Comparison of ENCODE assay signal across 12 mouse cellular contexts in the genomic region with DNA sequence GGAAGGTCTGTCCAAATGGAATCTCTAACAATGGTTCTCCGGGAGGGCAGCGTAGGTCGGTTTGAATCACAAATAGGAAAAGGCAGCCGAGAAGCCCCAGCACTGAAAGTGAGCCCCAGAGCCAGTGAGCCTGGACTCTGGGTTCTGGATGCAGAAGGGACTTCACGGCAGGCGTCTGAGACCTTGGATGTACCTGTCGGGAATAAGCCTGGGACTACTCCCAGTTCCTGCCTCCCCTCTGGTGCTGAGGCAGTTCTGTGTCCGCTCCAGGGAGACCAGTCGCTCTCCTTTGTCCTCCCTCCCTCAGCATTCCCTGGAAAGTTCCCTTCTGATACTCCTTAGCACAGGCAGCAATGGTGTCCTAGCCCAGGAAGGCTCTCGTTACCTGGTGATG. TPM values are rescaled to one million over a fixed set of nuclear protein-coding genes. Genes with fewer than 3 reads are reported as not detected.
DNase-seq lines count a peak whose midpoint lies in the region; ATAC-seq and TF ChIP-seq lines count a peak whose summit lies in the region.
"Had no signal": no experiment of that assay in that cellular context is flagged by ENCODE, and none has a peak within 500 bp of the region (broad histone marks: within the 10 kb centered on the region; RNA-seq: fewer than 3 reads in every experiment).

No protein-coding gene starts in this region.

- H3K27ac ChIP-seq in hindbrain, embryonic 10.5 days, result peak overlapping the region; percentile 86
- no peak overlapping the region for H3K27ac ChIP-seq in hindbrain, postnatal 0 days
- no peak overlapping the region for H3K27ac ChIP-seq in embryonic facial prominence, embryonic 13.5 days
- H3K27ac ChIP-seq in hindbrain, embryonic 16.5 days (ENCODE audit: low read depth, low read length), result peak overlapping the region; percentile 3; the same call in 1 of the 2 replicates
- H3K27ac ChIP-seq in midbrain, embryonic 16.5 days (ENCODE audit: low read length), result no peak overlapping the region
- H3K27ac ChIP-seq: embryonic facial prominence, embryonic 15.5 days; kidney, embryonic 15.5 days; stomach, postnatal 0 days had no signal

- ATAC-seq in hindbrain, postnatal 0 days, result no peak
- no peak for ATAC-seq in embryonic facial prominence, embryonic 13.5 days (ENCODE audit: insufficient number of reproducible peaks, insufficient read depth, low FRiP score, low TSS enrichment, low read depth)
- ATAC-seq in hindbrain, embryonic 16.5 days, result no peak
- ATAC-seq in midbrain, embryonic 16.5 days, result peak; percentile 12; the same call in 1 of the 2 replicates
- ATAC-seq in megakaryocyte progenitor cell, adult 5-6 weeks (replicated peaks; ENCODE audit: poor library complexity), result no peak
- ATAC-seq in inflammation-experienced regulatory T-cells, adult 6 months, result no peak
- ATAC-seq: lung, postnatal 0 days had no signal

- peaks cover 39% of the 10 kb centered on the region for H3K27me3 ChIP-seq in hindbrain, embryonic 10.5 days (ENCODE audit: insufficient read depth, poor library complexity, severe bottlenecking)
- H3K27me3 ChIP-seq in hindbrain, postnatal 0 days (ENCODE audit: insufficient read depth, low read length), result no peaks in the 10 kb centered on the region
- H3K27me3 ChIP-seq in embryonic facial prominence, embryonic 13.5 days, result peaks cover 48% of the 10 kb centered on the region
- H3K27me3 ChIP-seq in hindbrain, embryonic 16.5 days (replicated peaks; ENCODE audit: control insufficient read depth, insufficient read depth, low read length), result no peaks in the 10 kb centered on the region
- no peaks in the 10 kb centered on the region for H3K27me3 ChIP-seq in midbrain, embryonic 16.5 days (ENCODE audit: control insufficient read depth, insufficient read depth, low read depth, low read length)

- no peak for TF ChIP-seq CTCF in hindbrain, postnatal 0 days (IDR thresholded peaks at IDR 0.05; ENCODE audit: low read depth)

- H3K4me2 ChIP-seq in hindbrain, postnatal 0 days (ENCODE audit: low read depth, low read length), result no peak overlapping the region
- no peak overlapping the region for H3K4me2 ChIP-seq in embryonic facial prominence, embryonic 13.5 days
- no peak overlapping the region for H3K4me2 ChIP-seq in hindbrain, embryonic 16.5 days (ENCODE audit: low read length)
- H3K4me2 ChIP-seq in midbrain, embryonic 16.5 days (ENCODE audit: low read length), result no peak overlapping the region
- H3K4me2 ChIP-seq: embryonic facial prominence, embryonic 15.5 days; kidney, embryonic 15.5 days had no signal

- H3K4me3 ChIP-seq in hindbrain, embryonic 10.5 days, result peak overlapping the region; percentile 32
- H3K4me3 ChIP-seq in hindbrain, postnatal 0 days (ENCODE audit: low read length), result no peak overlapping the region
- H3K4me3 ChIP-seq in embryonic facial prominence, embryonic 13.5 days, result no peak overlapping the region
- no peak overlapping the region for H3K4me3 ChIP-seq in hindbrain, embryonic 16.5 days (ENCODE audit: low read length)
- no peak overlapping the region for H3K4me3 ChIP-seq in midbrain, embryonic 16.5 days (ENCODE audit: low read depth, low read length)
- H3K4me3 ChIP-seq: embryonic facial prominence, embryonic 15.5 days; kidney, embryonic 15.5 days had no signal

- H3K9ac ChIP-seq in hindbrain, postnatal 0 days (replicated peaks; ENCODE audit: low read length), result no peak overlapping the region
- H3K9ac ChIP-seq in embryonic facial prominence, embryonic 13.5 days, result 0 out of 2 replicates have a peak overlapping the region, but pooled peaks have one; percentile 21
- H3K9ac ChIP-seq in hindbrain, embryonic 16.5 days (ENCODE audit: low read depth, low read length), result 0 out of 2 replicates have a peak overlapping the region, but pooled peaks have one; percentile 27
- H3K9ac ChIP-seq in midbrain, embryonic 16.5 days (ENCODE audit: low read depth, low read length), result no peak overlapping the region; the same call in 1 of the 2 replicates
- H3K9ac ChIP-seq: embryonic facial prominence, embryonic 15.5 days; kidney, embryonic 15.5 days had no signal

- no peaks in the 10 kb centered on the region for H3K36me3 ChIP-seq in hindbrain, embryonic 10.5 days
- no peaks in the 10 kb centered on the region for H3K36me3 ChIP-seq in hindbrain, postnatal 0 days (ENCODE audit: insufficient read depth, low read length)
- H3K36me3 ChIP-seq in embryonic facial prominence, embryonic 13.5 days, result no peaks in the 10 kb centered on the region
- no peaks in the 10 kb centered on the region for H3K36me3 ChIP-seq in hindbrain, embryonic 16.5 days (ENCODE audit: control insufficient read depth, insufficient read depth, low read length)
- H3K36me3 ChIP-seq in midbrain, embryonic 16.5 days (ENCODE audit: control insufficient read depth, insufficient read depth, low read length), result no peaks in the 10 kb centered on the region
- H3K36me3 ChIP-seq: embryonic facial prominence, embryonic 15.5 days; kidney, embryonic 15.5 days had no signal

- H3K4me1 ChIP-seq in hindbrain, embryonic 10.5 days (replicated peaks), result peaks cover 27% of the 10 kb centered on the region
- 0 out of 2 replicates have a peak, but pooled peaks cover 6% of the 10 kb centered on the region for H3K4me1 ChIP-seq in hindbrain, postnatal 0 days (ENCODE audit: insufficient read depth, low read length)
- no peaks in the 10 kb centered on the region for H3K4me1 ChIP-seq in embryonic facial prominence, embryonic 13.5 days
- H3K4me1 ChIP-seq in hindbrain, embryonic 16.5 days (ENCODE audit: control insufficient read depth, insufficient read depth, low read depth, low read length), result peaks cover 9% of the 10 kb centered on the region
- peaks cover 7% of the 10 kb centered on the region; the same call in 1 of the 2 replicates for H3K4me1 ChIP-seq in midbrain, embryonic 16.5 days (ENCODE audit: control insufficient read depth, insufficient read depth, low read length)
- H3K4me1 ChIP-seq: embryonic facial prominence, embryonic 15.5 days; kidney, embryonic 15.5 days had no signal

- DNase-seq in hindbrain, embryonic 10.5 days (ENCODE audit: low spot score), result no peak
- no peak for DNase-seq in hindbrain, postnatal 0 days (ENCODE audit: low spot score)
- DNase-seq: adrenal gland, adult 2 months had no signal

- WGBS in hindbrain, embryonic 10.5 days, result 21% methylated on average over 10 of the region's 10 CpGs
- 15% methylated on average over 10 of the region's 10 CpGs for WGBS in hindbrain, postnatal 0 days
- 27% methylated on average over 10 of the region's 10 CpGs for WGBS in embryonic facial prominence, embryonic 13.5 days
- 18% methylated on average over 10 of the region's 10 CpGs for WGBS in hindbrain, embryonic 16.5 days
- 16% methylated on average over 10 of the region's 10 CpGs for WGBS in midbrain, embryonic 16.5 days

- no peaks in the 10 kb centered on the region for H3K9me3 ChIP-seq in hindbrain, embryonic 10.5 days
- H3K9me3 ChIP-seq in hindbrain, postnatal 0 days (ENCODE audit: low read length), result no peaks in the 10 kb centered on the region
- no peaks in the 10 kb centered on the region for H3K9me3 ChIP-seq in embryonic facial prominence, embryonic 13.5 days
- no peaks in the 10 kb centered on the region for H3K9me3 ChIP-seq in hindbrain, embryonic 16.5 days (ENCODE audit: control insufficient read depth, low read length)
- H3K9me3 ChIP-seq in midbrain, embryonic 16.5 days (replicated peaks; ENCODE audit: control insufficient read depth, low read length, poor library complexity, severe bottlenecking), result no peaks in the 10 kb centered on the region
- H3K9me3 ChIP-seq: embryonic facial prominence, embryonic 15.5 days; kidney, embryonic 15.5 days had no signal

RNA-seq across cellular contexts. Expression of a gene that starts 26.7 kb away (rescaled TPM):
- 206 and 228 TPM in 2 replicates for polyA plus RNA-seq in hindbrain, embryonic 10.5 days (2016; fragmentation: Nextera tagmentation; extraction: Ambion mirVana)
- total RNA-seq in hindbrain, postnatal 0 days (2014; rRNA removed), result 183 and 201 TPM in 2 replicates
- polyA plus RNA-seq in hindbrain, postnatal 0 days (2015; fragmentation: Nextera tagmentation; extraction: Ambion mirVana), result 129 and 133 TPM in 2 replicates
- polyA plus RNA-seq in embryonic facial prominence, embryonic 13.5 days (2015; fragmentation: Nextera tagmentation; extraction: Ambion mirVana), result 249 and 250 TPM in 2 replicates
- polyA plus RNA-seq in hindbrain, embryonic 16.5 days (2015; fragmentation: Nextera tagmentation; extraction: Ambion mirVana), result 155 and 169 TPM in 2 replicates
- polyA plus RNA-seq in midbrain, embryonic 16.5 days (2015; fragmentation: Nextera tagmentation; extraction: Ambion mirVana), result 162 and 164 TPM in 2 replicates
- total RNA-seq in megakaryocyte progenitor cell, adult 5-6 weeks (2015), result 169 and 184 TPM in 2 replicates
- total RNA-seq in megakaryocyte progenitor cell, adult 5-6 weeks (2017), result 140 and 153 TPM in 2 replicates
- polyA plus RNA-seq in inflammation-experienced regulatory T-cells, adult 6 months (2017; shearing (Covaris generic)), result 100 to 1,000 TPM; 183 to 218 (median 188) TPM

Comparison
In these comparisons a context has a peak if more than half of its experiments do, and no peak if none do; other contexts are left out.
1. H3K27ac ChIP-seq: peak in hindbrain, embryonic 10.5 days (single experiment) and hindbrain, embryonic 16.5 days (single experiment); none in hindbrain, postnatal 0 days (single experiment), embryonic facial prominence, embryonic 13.5 days (single experiment) and midbrain, embryonic 16.5 days (single experiment).
2. H3K9ac ChIP-seq: peak in embryonic facial prominence, embryonic 13.5 days (single experiment) and hindbrain, embryonic 16.5 days (single experiment); none in hindbrain, postnatal 0 days (single experiment) and midbrain, embryonic 16.5 days (single experiment).